Mouse (Mus musculus): Measurements from ENCODE around the gene Stk32c.

DNA sequence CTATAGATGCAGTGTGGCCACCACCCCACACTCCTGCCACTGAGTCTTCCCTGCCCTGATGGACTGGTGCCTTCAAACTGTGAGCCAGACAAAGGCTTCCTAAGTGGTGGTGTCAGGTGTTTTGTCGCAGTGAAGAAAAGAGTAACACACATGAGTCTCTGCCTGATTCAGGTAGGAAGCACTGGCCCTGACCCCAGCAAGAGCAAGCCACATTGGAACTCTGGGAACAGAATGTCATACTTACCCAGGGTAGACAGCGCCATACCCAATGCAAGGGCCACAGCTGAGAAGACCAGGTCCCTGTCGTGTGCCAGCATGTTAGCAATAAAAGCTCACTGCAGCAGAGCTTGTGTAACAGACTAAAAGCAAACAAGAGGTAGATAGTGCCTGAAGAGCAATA lies 33.0 kb downstream of the Stk32c start:
- TF ChIP-seq GATA1 (IDR thresholded peaks at IDR 0.05; ENCODE audit: low read length) (no peak), TAL1 (IDR thresholded peaks at IDR 0.05; ENCODE audit: low read length) (no peak)
